Mouse (Mus musculus): ENCODE results near the gene Scn4a. TPM values are rescaled to one million over a fixed set of nuclear protein-coding genes. Genes with fewer than 3 reads are reported as not detected.

Gene Scn4a
- polyA plus RNA-seq, 1 experiment from 2014 or later = 0.75 TPM

Other genes starting within 250 kb of the Scn4a start
- gene Gm10840, start 192.4 kb downstream of the Scn4a start, polyA plus RNA-seq (2015; fragmentation: Nextera tagmentation; extraction: Ambion mirVana) = not detected in 2 replicates
- gene Limd2, start 192.4 kb downstream of the Scn4a start, polyA plus RNA-seq (2015; fragmentation: Nextera tagmentation; extraction: Ambion mirVana) = 201 and 217 TPM in 2 replicates
- gene Strada, start 151.1 kb downstream of the Scn4a start, polyA plus RNA-seq (2015; fragmentation: Nextera tagmentation; extraction: Ambion mirVana) = 28.6 and 31.5 TPM in 2 replicates
- gene Ccdc47, start 136.9 kb downstream of the Scn4a start, polyA plus RNA-seq (2015; fragmentation: Nextera tagmentation; extraction: Ambion mirVana) = 85.4 and 89.5 TPM in 2 replicates
- 75.9 and 77.8 TPM in 2 replicates for gene Ddx42, start 136.4 kb downstream of the Scn4a start, polyA plus RNA-seq (2015; fragmentation: Nextera tagmentation; extraction: Ambion mirVana)
- 64.3 and 70.2 TPM in 2 replicates for gene Ftsj3, start 97.2 kb downstream of the Scn4a start, polyA plus RNA-seq (2015; fragmentation: Nextera tagmentation; extraction: Ambion mirVana)
- 303 and 306 TPM in 2 replicates for gene Psmc5, start 97.1 kb downstream of the Scn4a start, polyA plus RNA-seq (2015; fragmentation: Nextera tagmentation; extraction: Ambion mirVana)
- gene Smarcd2, start 80.3 kb downstream of the Scn4a start, polyA plus RNA-seq (2015; fragmentation: Nextera tagmentation; extraction: Ambion mirVana) = 57.8 and 59.0 TPM in 2 replicates
- gene Tcam1, start 76.6 kb downstream of the Scn4a start, polyA plus RNA-seq (2015; fragmentation: Nextera tagmentation; extraction: Ambion mirVana) = 0.65 and 0.82 TPM in 2 replicates
- gene Gh, start 51.4 kb downstream of the Scn4a start, polyA plus RNA-seq (2015; fragmentation: Nextera tagmentation; extraction: Ambion mirVana) = not detected in 2 replicates
- 6.8 and 7.3 TPM in 2 replicates for gene Cd79b, start 38.5 kb downstream of the Scn4a start, polyA plus RNA-seq (2015; fragmentation: Nextera tagmentation; extraction: Ambion mirVana)
- 0.23 and 0.60 TPM in 2 replicates for gene Prr29, start 12.2 kb upstream of the Scn4a start, polyA plus RNA-seq (2015; fragmentation: Nextera tagmentation; extraction: Ambion mirVana)
- gene Icam2, start 34.8 kb upstream of the Scn4a start, polyA plus RNA-seq (2015; fragmentation: Nextera tagmentation; extraction: Ambion mirVana) = 68.9 and 75.5 TPM in 2 replicates
- gene Ern1, start 134.6 kb upstream of the Scn4a start, polyA plus RNA-seq (2015; fragmentation: Nextera tagmentation; extraction: Ambion mirVana) = 6.6 and 7.0 TPM in 2 replicates